Mouse (Mus musculus) macrophage (primary cell): ENCODE measurements around the gene Rims3. TPM values are rescaled to one million over a fixed set of nuclear protein-coding genes. Genes with fewer than 3 reads are reported as not detected.

ENCODE experiments used
- H3K27ac ChIP-seq: fragments of 350-480 bp; formaldehyde crosslinking; 2 replicates; pipeline ENCODE4 v1.9.0; 2021
- H3K36me3 ChIP-seq: fragments of 350-480 bp; formaldehyde crosslinking; 2 replicates; pipeline ENCODE4 v1.9.0; 2021; ENCODE audit errors: inconsistent target
- H3K4me3 ChIP-seq: fragments of 350-480 bp; formaldehyde crosslinking; 2 replicates; pipeline ENCODE4 v1.9.0; 2021; ENCODE audit errors: inconsistent target
- H3K79me2 ChIP-seq: fragments of 350-480 bp; formaldehyde crosslinking; 2 replicates; pipeline ENCODE4 v1.9.0; 2021; ENCODE audit errors: inconsistent target
- WGBS: methylation state at CpG from one replicate; pipeline ENCODE4 v1.1.7; 2026; ENCODE audit warnings: inconsistent platforms; ENCODE audit not compliant: missing documents; 5-methylcytosine and 5-hydroxymethylcytosine counted together
- polyA plus RNA-seq: library from polyadenylated mRNA; stranded (reverse); fragments of 250-400 nt; gene quantifications from 3 replicates; pipeline ENCODE4 v1.2.4, GENCODE M21; 2018; ENCODE audit warnings: inconsistent platforms

The Rims3 gene
- polyA plus RNA-seq, 1 experiment from 2014 or later: 0.49 TPM

DNA sequence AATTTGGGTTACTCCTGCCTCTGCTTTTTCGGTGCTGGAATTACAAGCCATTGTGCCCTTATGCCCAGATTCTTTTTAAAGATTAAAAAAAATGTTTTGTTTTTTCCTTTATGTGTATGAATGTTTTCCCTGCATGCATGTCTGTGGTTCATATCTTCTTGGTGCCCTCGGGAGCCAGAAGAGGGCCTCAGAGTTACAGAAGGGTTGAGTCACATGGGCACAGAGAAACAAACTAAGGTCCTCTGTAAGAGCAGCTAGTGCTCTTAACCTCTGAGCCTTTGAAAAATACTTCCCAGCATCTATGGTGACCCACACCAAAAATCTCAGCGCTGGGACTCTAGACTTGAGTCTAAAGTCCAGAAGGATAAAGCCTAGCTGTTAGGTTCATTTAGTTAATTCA is 70.8 kb downstream of the Rims3 start:
- peaks cover 29% of the 10 kb centered on the region for H3K79me2 ChIP-seq
- H3K36me3 ChIP-seq: peaks cover 9% of the 10 kb centered on the region; the same call in 1 of the 2 replicates
- 15% methylated on average over 3 of the region's 3 CpGs for WGBS
- peak overlapping the region; percentile 84 for H3K27ac ChIP-seq
- H3K4me3 ChIP-seq: peak overlapping the region; percentile 75

DNA sequence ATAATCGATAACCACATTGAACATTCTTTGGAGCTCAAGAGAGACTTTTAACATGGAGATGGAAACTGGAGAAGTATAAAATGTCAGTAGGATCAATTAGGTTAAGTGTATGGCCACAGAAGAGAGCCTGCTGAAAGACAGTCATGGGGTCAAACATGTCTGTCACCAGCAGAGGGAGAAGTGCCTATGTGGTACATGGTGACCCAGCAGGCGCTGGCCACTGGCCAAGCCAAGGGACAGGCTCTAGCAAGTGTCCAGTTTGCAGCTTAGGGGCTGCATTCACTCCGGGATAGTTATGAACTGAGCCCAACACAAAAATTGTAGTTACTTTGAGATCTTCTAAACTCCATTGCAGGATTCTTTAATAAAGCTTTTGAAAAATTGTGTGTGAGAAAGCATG is 74.1 kb downstream of the Rims3 start:
- Histone ChIP-seq H3K36me3 (no peaks in the 10 kb centered on the region), H3K79me2 (peaks cover 11% of the 10 kb centered on the region), H3K4me3 (no peak overlapping the region), H3K27ac (no peak overlapping the region)
- 94% methylated on average over 3 of the region's 3 CpGs for WGBS

DNA sequence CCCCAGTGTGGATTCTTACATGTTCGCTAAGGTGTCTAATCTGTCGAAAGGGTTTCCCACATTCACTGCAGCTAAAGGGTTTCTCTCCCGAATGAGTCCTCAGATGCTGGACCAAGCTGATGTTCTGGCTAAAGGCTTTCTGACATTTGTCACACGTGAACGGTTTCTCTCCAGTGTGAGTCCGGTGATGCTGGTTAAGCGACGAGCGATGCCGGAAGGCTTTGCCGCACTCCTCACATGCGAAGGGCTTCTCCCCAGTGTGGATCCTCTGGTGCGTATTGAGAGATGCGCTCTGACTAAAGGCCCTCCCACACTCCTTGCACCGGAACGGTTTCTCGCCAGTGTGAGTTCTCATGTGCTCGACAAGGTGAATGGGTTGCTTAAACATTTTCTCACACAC is 76.1 kb downstream of the Rims3 start:
- WGBS: 93% methylated on average over 17 of the region's 18 CpGs
- H3K36me3 ChIP-seq: no peaks in the 10 kb centered on the region
- no peaks in the 10 kb centered on the region for H3K79me2 ChIP-seq
- H3K4me3 ChIP-seq: no peak overlapping the region
- H3K27ac ChIP-seq: no peak overlapping the region

DNA sequence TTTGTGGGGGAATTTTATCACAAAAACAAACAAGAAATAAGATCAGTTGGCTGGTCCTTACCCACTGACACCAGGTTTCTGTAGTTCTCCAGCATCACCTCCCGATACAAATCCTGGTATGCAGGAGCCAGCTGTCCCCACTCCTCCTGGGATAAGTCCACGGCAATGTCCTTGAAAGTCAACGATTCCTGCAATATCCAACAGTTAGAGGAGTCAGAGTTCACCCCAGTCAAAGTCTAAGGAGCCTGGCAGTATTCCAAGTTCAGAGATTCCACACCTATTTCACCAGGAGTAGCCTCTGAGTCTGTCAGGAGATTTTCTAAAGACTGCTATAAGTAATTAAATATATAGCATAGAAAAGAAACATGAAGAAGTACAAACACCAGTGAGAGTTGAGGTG is 80.4 kb downstream of the Rims3 start:
- Histone ChIP-seq H3K36me3 (no peaks in the 10 kb centered on the region), H3K4me3 (no peak overlapping the region), H3K27ac (no peak overlapping the region), H3K79me2 (no peaks in the 10 kb centered on the region)
- 92% methylated on average over 3 of the region's 3 CpGs for WGBS

Other genes with a start within 250 kb of the Rims3 start
- not detected in 3 replicates for gene Cited4, start 188.2 kb upstream of the Rims3 start, polyA plus RNA-seq
- gene Kcnq4, start 106.2 kb upstream of the Rims3 start, polyA plus RNA-seq: not detected in 3 replicates
- 20.0 to 28.3 TPM (median 28.1 TPM) in 3 replicates for gene Nfyc, start 23.2 kb upstream of the Rims3 start, polyA plus RNA-seq
- 14.3 to 16.1 TPM (median 15.1 TPM) in 3 replicates for gene Exo5, start 70.2 kb downstream of the Rims3 start, polyA plus RNA-seq
- 0.46 to 0.93 TPM (median 0.59 TPM) in 3 replicates for gene Zfp69, start 96.9 kb downstream of the Rims3 start, polyA plus RNA-seq
- 87.2 to 154 TPM (median 91.9 TPM) in 3 replicates for gene Smap2, start 162.4 kb downstream of the Rims3 start, polyA plus RNA-seq
- 0.04 TPM in 1 of 3 replicates, not detected in the others for gene Col9a2, start 184.6 kb downstream of the Rims3 start, polyA plus RNA-seq
- 32.2 to 46.9 TPM (median 39.3 TPM) in 3 replicates for gene Zmpste24, start 243.4 kb downstream of the Rims3 start, polyA plus RNA-seq